Mouse (Mus musculus) kidney, embryonic 14.5 days (tissue): Measurements from ENCODE around the gene Ptpn11. TPM values are rescaled to one million over a fixed set of nuclear protein-coding genes. Genes with fewer than 3 reads are reported as not detected.

Experiments used
- ATAC-seq: fragments of 200-750 bp; cut with Nextera tagmentation; 2 replicates; pipeline ENCODE4 v1.8.0; 2017; ENCODE audit warnings: moderate number of reproducible peaks, mild to moderate bottlenecking, moderate TSS enrichment, moderate library complexity; ENCODE audit not compliant: low FRiP score, low TSS enrichment
- H3K27ac ChIP-seq: fragments of 300-500 bp; sonication (generic); 2 replicates; pipeline ENCODE4 v1.5.1; 2014; ENCODE audit warnings: low read depth, mild to moderate bottlenecking, low read length, moderate library complexity, mixed read lengths
- H3K27me3 ChIP-seq: fragments of 300-500 bp; sonication (generic); 2 replicates; pipeline ENCODE4 v1.6.1; 2014; ENCODE audit warnings: mild to moderate bottlenecking, low read length; ENCODE audit not compliant: control insufficient read depth, insufficient read depth
- H3K36me3 ChIP-seq: fragments of 300-500 bp; sonication (generic); 2 replicates; pipeline ENCODE4 v1.6.1; 2014; ENCODE audit warnings: low read length, mixed read lengths; ENCODE audit not compliant: control insufficient read depth, insufficient read depth
- H3K4me1 ChIP-seq: fragments of 300-500 bp; sonication (generic); 2 replicates; pipeline ENCODE4 v1.6.1; 2014; ENCODE audit warnings: low read length, mixed read lengths; ENCODE audit not compliant: control insufficient read depth, insufficient read depth
- H3K4me2 ChIP-seq: fragments of 300-500 bp; sonication (generic); replicated peaks from 2 replicates; pipeline ENCODE4 v1.6.1; 2014; ENCODE audit warnings: low read depth, mild to moderate bottlenecking, low read length
- H3K4me3 ChIP-seq: fragments of 300-500 bp; sonication (generic); 2 replicates; pipeline ENCODE4 v1.5.1; 2014; ENCODE audit warnings: mild to moderate bottlenecking, low read length
- H3K9ac ChIP-seq: fragments of 300-500 bp; sonication (generic); 2 replicates; pipeline ENCODE4 v1.6.1; 2014; ENCODE audit warnings: low read depth, mild to moderate bottlenecking, low read length, moderate library complexity
- H3K9me3 ChIP-seq: fragments of 300-500 bp; sonication (generic); 2 replicates; pipeline ENCODE4 v1.6.1; 2016; ENCODE audit warnings: low read length; ENCODE audit not compliant: control insufficient read depth
- WGBS: fragments of 180-500 bp; shearing (Covaris S2); extraction: QIAGEN DNeasy Blood & Tissue Kit; methylation state at CpG from one replicate; pipeline ENCODE4 v1.1.7; 2014; 5-methylcytosine and 5-hydroxymethylcytosine counted together
- polyA plus RNA-seq: library from polyadenylated mRNA; unstranded; fragments of >200 nt; fragmentation: Nextera tagmentation; extraction: Ambion mirVana; gene quantifications from 2 replicates; pipeline ENCODE4 v1.2.1, GENCODE M21; 2014

Ptpn11 gene
- polyA plus RNA-seq, 1 experiment from 2014 or later = 26.5 TPM

DNA sequence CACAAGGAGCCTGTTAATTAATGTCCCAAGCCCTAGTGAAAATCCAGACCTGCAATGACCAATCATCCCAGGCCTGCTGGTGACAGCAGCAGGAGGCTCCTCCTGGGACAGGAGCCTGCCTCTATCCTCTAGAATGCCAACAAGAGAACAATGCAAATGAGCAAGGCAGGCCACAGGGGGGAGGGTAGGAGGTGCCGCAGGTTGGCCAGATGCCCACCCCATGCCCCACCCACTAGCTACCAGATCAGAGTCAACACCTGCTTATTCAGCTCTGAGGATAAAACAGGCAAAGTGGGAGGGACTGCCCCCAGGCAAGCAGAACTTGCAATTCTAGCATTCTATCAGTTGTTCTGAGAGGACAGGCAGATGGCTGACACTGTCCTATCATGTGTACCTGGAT lies 42.0 kb downstream of the Ptpn11 start:
- WGBS = 92% methylated on average over 1 of the region's 1 CpGs
- Histone ChIP-seq H3K4me2 (no peak overlapping the region), H3K36me3 (peaks cover 79% of the 10 kb centered on the region), H3K9me3 (no peaks in the 10 kb centered on the region), H3K4me1 (0 out of 2 replicates have a peak, but pooled peaks cover 4% of the 10 kb centered on the region), H3K27me3 (no peaks in the 10 kb centered on the region), H3K4me3 (no peak overlapping the region), H3K27ac (no peak overlapping the region), H3K9ac (no peak overlapping the region)
- ATAC-seq = no peak

- Histone ChIP-seq H3K9me3 (no peaks in the 10 kb centered on the region), H3K36me3 (peaks cover 80% of the 10 kb centered on the region), H3K9ac (no peak overlapping the region), H3K27me3 (no peaks in the 10 kb centered on the region), H3K27ac (no peak overlapping the region), H3K4me2 (no peak overlapping the region), H3K4me1 (0 out of 2 replicates have a peak, but pooled peaks cover 4% of the 10 kb centered on the region), H3K4me3 (no peak overlapping the region)
- peak; percentile 78 for ATAC-seq
- 68% methylated on average over 5 of the region's 5 CpGs for WGBS
Observed at GRCm38 (mm10) chr5:121146275-121146674, 44.9 kb downstream of the Ptpn11 start.

GRCm38 (mm10) chr5:121145609-121146008 lies 45.6 kb downstream of the Ptpn11 start:
- Histone ChIP-seq H3K4me2 (no peak overlapping the region), H3K27ac (no peak overlapping the region), H3K9me3 (no peaks in the 10 kb centered on the region), H3K27me3 (no peaks in the 10 kb centered on the region), H3K4me3 (no peak overlapping the region), H3K4me1 (0 out of 2 replicates have a peak, but pooled peaks cover 4% of the 10 kb centered on the region), H3K36me3 (peaks cover 78% of the 10 kb centered on the region), H3K9ac (no peak overlapping the region)
- ATAC-seq = peak; percentile 40; the same call in 1 of the 2 replicates
- WGBS = 77% methylated on average over 5 of the region's 5 CpGs

- Histone ChIP-seq H3K9me3 (no peaks in the 10 kb centered on the region), H3K4me1 (0 out of 2 replicates have a peak, but pooled peaks cover 4% of the 10 kb centered on the region), H3K27ac (no peak overlapping the region), H3K4me2 (no peak overlapping the region), H3K4me3 (no peak overlapping the region), H3K27me3 (no peaks in the 10 kb centered on the region), H3K9ac (no peak overlapping the region), H3K36me3 (peaks cover 75% of the 10 kb centered on the region)
- 79% methylated on average over 13 of the region's 13 CpGs for WGBS
- ATAC-seq = no peak
Observed at GRCm38 (mm10) chr5:121144441-121145238, 46.6 kb downstream of the Ptpn11 start.

DNA sequence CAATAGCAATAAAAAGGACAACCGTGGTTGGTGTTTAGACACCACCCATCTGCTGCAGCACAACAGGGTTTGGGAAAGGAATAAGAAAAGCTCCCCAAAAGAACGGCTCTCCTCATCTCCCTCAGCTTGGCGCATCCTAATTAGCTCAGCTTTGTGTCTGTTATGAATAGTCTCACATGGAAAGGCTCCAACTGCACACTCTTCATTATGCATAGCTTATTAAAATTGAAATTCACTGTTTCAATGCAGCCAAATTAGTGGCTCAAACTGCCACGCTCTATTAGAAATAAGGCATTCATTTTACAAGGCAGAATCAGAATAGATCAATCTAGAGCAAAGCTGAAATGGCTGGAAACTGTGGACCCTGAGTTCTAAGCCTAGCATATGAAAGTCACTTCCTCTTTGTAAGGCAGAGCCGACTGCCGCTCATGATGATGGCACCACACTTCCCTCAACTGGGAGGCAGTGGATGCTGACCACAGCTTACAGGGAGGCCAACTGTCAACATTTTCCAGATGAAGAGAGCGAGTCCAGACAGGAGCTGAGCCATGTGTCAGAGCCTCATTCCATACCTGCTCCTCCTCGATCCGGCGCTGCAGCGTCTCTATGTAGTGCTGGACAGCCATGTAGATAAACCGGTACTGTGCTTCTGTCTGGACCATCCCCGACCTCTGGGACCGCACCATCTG lies 48.6 kb downstream of the Ptpn11 start:
- Histone ChIP-seq H3K4me2 (no peak overlapping the region), H3K27me3 (no peaks in the 10 kb centered on the region), H3K9ac (no peak overlapping the region), H3K4me1 (0 out of 2 replicates have a peak, but pooled peaks cover 4% of the 10 kb centered on the region), H3K36me3 (peaks cover 72% of the 10 kb centered on the region), H3K4me3 (no peak overlapping the region), H3K9me3 (no peaks in the 10 kb centered on the region), H3K27ac (no peak overlapping the region)
- no peak for ATAC-seq
- WGBS = 94% methylated on average over 14 of the region's 14 CpGs

- H3K9me3 ChIP-seq = no peaks in the 10 kb centered on the region
- 0 out of 2 replicates have a peak, but pooled peaks cover 4% of the 10 kb centered on the region for H3K4me1 ChIP-seq
- H3K27me3 ChIP-seq = no peaks in the 10 kb centered on the region
- no peak overlapping the region for H3K4me3 ChIP-seq
- WGBS = 84% methylated on average over 7 of the region's 7 CpGs
- no peak overlapping the region for H3K27ac ChIP-seq
- H3K4me2 ChIP-seq = no peak overlapping the region
- peaks cover 78% of the 10 kb centered on the region for H3K36me3 ChIP-seq
- H3K9ac ChIP-seq = no peak overlapping the region
- ATAC-seq = no peak
Observed at GRCm38 (mm10) chr5:121140276-121140675, 50.9 kb downstream of the Ptpn11 start.

- Histone ChIP-seq H3K36me3 (peaks cover 82% of the 10 kb centered on the region), H3K4me1 (no peaks in the 10 kb centered on the region), H3K27ac (no peak overlapping the region), H3K4me2 (no peak overlapping the region), H3K4me3 (no peak overlapping the region), H3K27me3 (no peaks in the 10 kb centered on the region), H3K9ac (no peak overlapping the region), H3K9me3 (no peaks in the 10 kb centered on the region)
- no peak for ATAC-seq
- WGBS = 94% methylated on average over 8 of the region's 8 CpGs
Observed at GRCm38 (mm10) chr5:121137125-121137524, 54.1 kb downstream of the Ptpn11 start.

DNA sequence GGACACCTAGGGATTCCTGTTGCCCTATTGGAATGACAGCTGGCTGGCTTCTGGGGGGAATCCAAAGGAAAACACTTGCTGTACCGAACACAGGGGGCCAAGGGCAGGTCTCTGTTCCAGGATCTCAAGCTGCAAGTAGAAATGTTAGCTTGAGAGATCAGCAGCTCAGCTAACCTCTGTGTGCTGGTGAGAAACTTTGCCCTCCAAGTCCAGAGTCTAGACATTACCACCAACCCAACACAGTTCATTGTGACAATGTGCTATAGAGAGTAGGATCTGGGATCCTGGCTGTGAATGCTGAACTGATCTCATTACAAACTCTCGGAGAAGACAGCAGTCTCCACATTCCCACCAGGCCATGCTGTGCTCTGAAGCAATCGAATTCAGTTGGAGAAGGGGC lies 59.4 kb downstream of the Ptpn11 start:
- no peak overlapping the region for H3K27ac ChIP-seq
- peaks cover 54% of the 10 kb centered on the region for H3K36me3 ChIP-seq
- no peak overlapping the region for H3K4me2 ChIP-seq
- 88% methylated on average over 3 of the region's 3 CpGs for WGBS
- H3K9me3 ChIP-seq = no peaks in the 10 kb centered on the region
- no peak for ATAC-seq
- no peak overlapping the region for H3K4me3 ChIP-seq
- no peaks in the 10 kb centered on the region for H3K4me1 ChIP-seq
- H3K27me3 ChIP-seq = no peaks in the 10 kb centered on the region
- H3K9ac ChIP-seq = no peak overlapping the region

- peaks cover 29% of the 10 kb centered on the region for H3K36me3 ChIP-seq
- H3K9ac ChIP-seq = no peak overlapping the region
- no peak overlapping the region for H3K4me2 ChIP-seq
- no peaks in the 10 kb centered on the region for H3K4me1 ChIP-seq
- no peak overlapping the region for H3K4me3 ChIP-seq
- no peaks in the 10 kb centered on the region for H3K9me3 ChIP-seq
- no peaks in the 10 kb centered on the region for H3K27me3 ChIP-seq
- 92% methylated on average over 5 of the region's 5 CpGs for WGBS
- no peak for ATAC-seq
- no peak overlapping the region for H3K27ac ChIP-seq
Observed at GRCm38 (mm10) chr5:121129254-121129653, 61.9 kb downstream of the Ptpn11 start.
